Mouse (Mus musculus) embryonic fibroblast, embryonic 13.5 days (primary cell): ENCODE measurements around the gene Cc2d2a. TPM values are rescaled to one million over a fixed set of nuclear protein-coding genes. Genes with fewer than 3 reads are reported as not detected.

ENCODE experiments used
- H3K27ac ChIP-seq: 2 replicates; pipeline ENCODE4 v1.5.1; 2012; ENCODE audit warnings: low read length, control low read depth, inconsistent platforms; ENCODE audit not compliant: insufficient read depth
- H3K4me1 ChIP-seq: 2 replicates; pipeline ENCODE4 v1.6.1; 2011; ENCODE audit warnings: low read length; ENCODE audit not compliant: control insufficient read depth, insufficient read depth
- H3K4me3 ChIP-seq: 2 replicates; pipeline ENCODE4 v1.5.1; 2011; ENCODE audit warnings: mild to moderate bottlenecking, control low read depth, low read length; ENCODE audit not compliant: insufficient read depth
- CTCF ChIP-seq: IDR thresholded peaks from 2 replicates; pipeline ENCODE4 v1.5.1; 2011; ENCODE audit warnings: mild to moderate bottlenecking, control low read depth, low read length, moderate library complexity, borderline replicate concordance; ENCODE audit not compliant: insufficient read depth
- POLR2A ChIP-seq: IDR thresholded peaks from 2 replicates; pipeline ENCODE4 v1.6.1; 2011; ENCODE audit warnings: low read depth, mild to moderate bottlenecking, control low read depth, low read length, moderate library complexity
- polyA plus RNA-seq: library from polyadenylated mRNA; stranded (reverse); fragments of >200 nt; gene quantifications from 2 replicates; pipeline ENCODE4 v1.2.4, GENCODE M21; 2011; ENCODE audit warnings: low read depth; ENCODE audit not compliant: missing spikeins, insufficient read length

Cc2d2a gene
- polyA plus RNA-seq, 1 experiment: 16.2 TPM

DNA sequence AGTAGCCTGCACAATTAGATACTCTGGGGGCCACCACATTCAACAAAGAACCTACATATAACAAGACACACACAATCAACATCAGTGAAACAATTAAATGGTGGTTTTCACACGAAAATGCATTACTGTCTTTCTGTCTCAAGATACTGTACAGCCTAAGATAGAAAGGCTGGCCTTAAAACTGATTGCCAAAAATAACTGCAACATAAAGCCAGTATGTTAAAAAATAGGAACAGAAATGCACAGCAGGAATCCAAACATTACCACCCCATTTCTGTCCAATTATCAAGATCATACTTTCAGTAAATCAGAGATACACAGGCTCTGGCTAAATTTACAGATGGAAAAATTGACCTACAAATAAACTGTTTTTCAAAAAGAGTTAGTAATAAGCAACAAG is 114.8 kb downstream of the Cc2d2a start:
- Histone ChIP-seq H3K4me3 (no peak overlapping the region), H3K27ac (no peak overlapping the region), H3K4me1 (no peaks in the 10 kb centered on the region)
- TF ChIP-seq POLR2A (no peak), CTCF (no peak)

DNA sequence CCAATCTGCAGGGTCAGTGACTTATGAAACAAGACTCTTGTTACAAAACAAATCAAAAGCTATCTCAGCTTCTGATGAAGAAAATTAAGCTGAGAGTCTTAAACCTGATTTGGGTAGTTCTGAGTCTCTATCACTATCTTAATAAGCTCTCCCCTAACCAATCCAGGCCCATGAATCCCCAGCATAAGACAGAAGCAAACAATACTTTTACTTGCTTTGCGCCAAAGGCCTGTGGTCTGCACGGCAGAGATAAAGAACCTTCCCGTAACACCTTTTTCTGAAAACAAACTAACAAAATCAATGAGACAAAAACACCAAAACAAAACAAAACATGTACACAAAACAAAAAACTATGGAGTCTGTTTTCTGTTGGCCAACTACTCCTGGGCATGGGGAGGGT is 116.4 kb downstream of the Cc2d2a start:
- TF ChIP-seq POLR2A: no peak
- no peak for TF ChIP-seq CTCF
- Histone ChIP-seq H3K4me3 (no peak overlapping the region), H3K4me1 (no peaks in the 10 kb centered on the region), H3K27ac (no peak overlapping the region)

DNA sequence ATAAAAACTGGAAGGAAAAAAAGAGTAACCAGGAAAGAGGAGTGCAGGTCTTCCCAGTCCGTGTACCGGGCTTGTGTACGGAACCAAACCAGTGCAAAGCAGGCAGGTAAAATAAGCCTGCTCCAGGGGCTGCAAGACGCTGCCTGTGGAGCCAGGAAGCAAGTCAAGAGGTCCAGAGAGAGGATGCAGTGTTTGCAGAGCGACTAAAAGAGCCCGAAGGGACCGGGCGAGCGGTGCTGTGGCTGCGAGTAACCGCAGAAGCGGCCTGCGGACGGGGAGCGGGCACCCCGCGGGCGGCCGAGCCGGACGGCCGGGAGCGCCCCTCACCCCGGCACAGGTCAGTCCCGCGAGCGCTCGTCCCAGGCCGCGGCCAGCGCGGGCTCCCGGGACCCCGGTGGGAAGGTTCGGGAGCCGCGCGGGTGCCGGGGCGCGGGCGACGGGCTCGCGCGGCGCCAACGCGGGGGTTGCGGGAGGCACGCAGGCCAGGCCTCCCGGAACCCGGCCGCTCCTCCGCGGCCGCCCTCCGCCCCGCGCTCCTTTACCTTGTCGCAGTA is 119.4 kb downstream of the Cc2d2a start:
- TF ChIP-seq POLR2A: no peak
- no peak for TF ChIP-seq CTCF
- Histone ChIP-seq H3K4me1 (peaks cover 2% of the 10 kb centered on the region; the same call in 1 of the 2 replicates), H3K4me3 (peak overlapping the region; percentile 94), H3K27ac (peak overlapping the region; percentile 60)

DNA sequence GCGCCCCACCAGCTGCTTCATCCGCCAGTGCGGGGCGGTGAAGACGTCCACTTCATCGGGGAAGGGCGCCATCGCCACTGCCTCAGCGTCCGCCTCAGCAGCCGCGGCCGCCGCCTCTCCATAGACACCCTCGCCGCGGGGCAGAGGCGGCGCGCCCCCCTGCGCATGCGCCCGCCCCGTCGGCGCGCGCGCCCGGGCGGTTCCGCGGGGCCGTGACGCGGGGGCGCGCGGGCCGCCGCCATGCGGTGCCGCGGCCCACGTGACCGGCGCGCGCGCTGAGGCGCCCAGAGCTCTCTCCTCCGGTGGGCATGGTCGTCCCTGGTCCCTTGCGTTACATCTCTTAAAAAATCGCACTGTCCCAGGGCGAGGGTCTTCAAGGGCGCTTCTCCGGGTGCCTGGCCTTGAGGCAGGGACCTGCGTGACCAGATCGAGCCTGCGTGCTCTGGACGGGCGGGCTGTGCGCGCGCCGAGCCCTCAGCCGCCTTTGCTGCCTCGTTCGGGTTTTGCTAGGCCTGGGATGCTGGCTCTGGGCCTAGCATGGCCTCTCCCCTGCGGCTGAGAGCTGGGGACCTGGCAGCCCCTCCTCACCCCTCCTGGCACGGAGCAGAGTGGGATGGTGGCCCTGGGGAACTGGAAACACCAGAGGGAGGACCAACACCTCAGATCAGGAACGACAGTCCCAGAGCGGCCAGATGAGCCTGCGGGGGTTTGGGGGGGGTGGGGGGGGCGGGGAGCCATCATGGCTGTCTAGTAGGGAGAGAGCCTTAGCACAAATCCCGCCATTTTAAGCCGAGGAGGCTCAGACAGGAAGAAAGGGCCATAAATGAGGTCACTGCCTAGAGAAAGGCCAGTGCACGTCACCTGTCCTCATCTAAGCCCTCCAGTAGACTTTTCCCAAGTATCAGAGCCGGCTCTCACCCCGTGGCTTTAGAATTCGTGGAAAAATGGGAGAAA is 120.1 kb downstream of the Cc2d2a start:
- H3K4me1 ChIP-seq: peaks cover 2% of the 10 kb centered on the region; the same call in 1 of the 2 replicates
- TF ChIP-seq CTCF (no peak), POLR2A (peak; percentile 82)
- H3K27ac ChIP-seq: peak overlapping the region; percentile 60
- peak overlapping the region; percentile 94 for H3K4me3 ChIP-seq

DNA sequence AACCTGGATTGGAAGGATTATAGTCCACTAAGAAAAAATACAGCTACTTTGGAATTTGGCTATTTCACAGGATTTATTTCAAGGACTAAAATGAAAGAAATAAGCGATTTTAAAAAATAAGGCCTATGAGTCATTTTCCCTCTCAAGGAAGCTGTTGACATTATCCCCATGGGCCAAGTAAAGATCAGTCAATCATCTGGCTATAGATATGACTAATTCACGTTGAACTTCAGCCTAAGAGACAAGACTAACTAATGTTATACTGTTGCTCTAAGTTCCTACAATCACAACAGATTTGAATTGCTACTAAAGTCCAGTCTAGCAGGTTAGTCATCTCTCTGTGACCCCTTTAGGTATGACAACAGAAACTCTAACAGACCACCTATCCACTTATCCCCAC is 121.8 kb downstream of the Cc2d2a start:
- H3K27ac ChIP-seq: peak overlapping the region; percentile 72
- peaks cover 4% of the 10 kb centered on the region for H3K4me1 ChIP-seq
- TF ChIP-seq CTCF (no peak), POLR2A (no peak)

DNA sequence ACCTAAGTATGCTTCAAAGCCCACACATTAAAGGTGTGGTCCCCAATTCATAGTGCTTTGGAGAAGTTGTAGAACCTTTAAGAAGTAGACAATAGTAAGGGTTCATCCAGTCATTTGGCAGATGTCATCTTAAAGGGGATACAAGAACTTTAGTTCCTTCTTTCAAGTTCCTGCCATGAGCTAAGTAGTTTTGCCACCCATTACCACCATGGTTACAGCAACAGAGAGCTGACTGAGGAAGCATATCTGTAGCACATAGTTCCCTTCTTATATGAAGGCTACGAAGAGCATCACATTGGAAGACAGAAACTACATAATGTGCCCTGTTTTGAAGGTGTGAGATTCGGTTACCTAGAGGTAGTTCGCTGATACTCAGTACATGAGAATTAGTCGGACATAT is 124.5 kb downstream of the Cc2d2a start:
- TF ChIP-seq POLR2A: no peak
- no peak for TF ChIP-seq CTCF
- peaks cover 4% of the 10 kb centered on the region for H3K4me1 ChIP-seq
- H3K27ac ChIP-seq: no peak overlapping the region
- H3K4me3 ChIP-seq: no peak overlapping the region

More for the DNA sequence above, 121.8 kb downstream of the Cc2d2a start:
- no peak overlapping the region for H3K4me3 ChIP-seq

DNA sequence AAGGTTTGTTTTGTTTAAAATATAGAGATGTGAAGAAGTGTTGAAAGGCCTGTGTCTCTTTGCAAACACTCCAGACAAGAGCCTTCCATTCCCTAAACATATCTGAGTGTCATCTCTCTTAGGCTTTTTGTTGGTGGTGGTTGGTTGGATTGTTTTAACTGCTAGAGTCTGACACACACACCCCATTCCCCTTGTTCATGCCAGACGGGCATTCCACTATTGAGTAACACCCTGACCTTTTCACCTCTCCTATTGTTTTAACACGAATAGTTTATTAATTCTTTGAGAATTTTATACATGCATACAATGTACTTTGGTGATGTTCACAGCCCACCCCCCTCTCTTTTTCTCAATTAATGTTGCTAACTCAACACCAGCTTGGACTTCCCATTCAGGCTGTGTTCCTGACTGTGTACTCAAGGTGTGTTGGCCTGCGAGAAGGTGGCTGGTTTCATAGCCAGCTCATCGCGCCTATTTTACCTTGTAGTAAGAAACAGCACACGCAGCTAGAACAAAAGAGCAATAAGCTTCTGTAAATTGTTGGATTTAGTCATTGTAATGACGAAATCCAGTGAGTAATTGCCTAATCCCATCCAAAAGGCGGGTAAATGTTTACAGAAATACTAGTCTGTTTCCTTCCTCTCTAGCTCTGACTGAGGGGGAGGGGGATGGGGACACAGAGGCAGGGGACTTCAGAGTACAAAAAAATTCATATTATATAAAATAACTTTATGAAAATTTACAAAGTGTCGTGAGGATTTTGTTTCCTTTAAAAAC is 126.0 kb downstream of the Cc2d2a start:
- no peak for TF ChIP-seq POLR2A
- TF ChIP-seq CTCF: no peak
- Histone ChIP-seq H3K4me3 (no peak overlapping the region), H3K27ac (peak overlapping the region; percentile 31; the same call in 1 of the 2 replicates), H3K4me1 (peaks cover 4% of the 10 kb centered on the region)

Other genes starting within 250 kb of the Cc2d2a start
- gene C1qtnf7, start 146.8 kb upstream of the Cc2d2a start, polyA plus RNA-seq: 1.0 and 4.8 TPM in 2 replicates
- 0.30 and 0.33 TPM in 2 replicates for gene Bst1, start 156.5 kb downstream of the Cc2d2a start, polyA plus RNA-seq
- gene Fbxl5, start 159.3 kb downstream of the Cc2d2a start, polyA plus RNA-seq: 38.0 and 41.8 TPM in 2 replicates
- gene Cd38, start 206.2 kb downstream of the Cc2d2a start, polyA plus RNA-seq: 6.3 and 7.9 TPM in 2 replicates